Mouse (Mus musculus) layer of hippocampus, adult 9-11 months (tissue): ENCODE measurements at regions not wholly inside any gene's neighbourhood (a gene's known extent, or its start where the extent isn't known, plus 50 kb on each side); places are given as distances from the start of the nearest gene placed in this dataset.
A peak's percentile ranks its signal among the peaks of the same experiment; 100 is the strongest.

ENCODE experiments used
- DNase-seq: peaks from one replicate; pipeline ENCODE4 v3.0.0; 2022

DNA sequence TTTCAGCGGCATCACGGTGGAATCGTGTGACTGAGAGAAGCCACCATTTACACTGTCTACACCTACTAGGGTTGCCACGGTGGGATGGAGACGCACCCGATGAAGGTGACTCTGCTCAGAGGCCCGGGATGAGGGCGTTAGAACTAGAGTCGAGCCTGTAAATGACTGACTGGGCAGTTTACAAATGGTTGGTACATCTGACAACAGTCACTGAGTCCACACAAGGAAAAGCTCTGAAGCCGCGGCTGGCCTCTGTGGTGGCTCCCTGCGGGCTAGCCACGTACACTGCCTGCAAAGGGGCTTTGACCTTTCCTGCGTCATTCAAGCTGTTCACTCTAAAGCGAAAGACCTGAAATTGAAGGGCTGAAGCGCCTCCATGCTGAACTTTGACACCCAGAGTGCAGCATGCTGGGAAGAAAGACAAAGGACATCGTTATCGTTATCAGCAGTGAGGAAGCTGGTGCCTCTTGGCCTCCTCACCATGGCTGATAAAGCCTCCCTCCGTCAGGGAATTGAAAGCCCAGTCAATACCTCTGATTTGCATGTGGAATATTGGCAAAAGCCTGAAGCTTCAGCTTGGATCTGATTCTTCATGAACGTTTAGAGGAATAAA, 462.1 kb upstream of the Arglu1 start:
- DNase-seq: no peak

DNA sequence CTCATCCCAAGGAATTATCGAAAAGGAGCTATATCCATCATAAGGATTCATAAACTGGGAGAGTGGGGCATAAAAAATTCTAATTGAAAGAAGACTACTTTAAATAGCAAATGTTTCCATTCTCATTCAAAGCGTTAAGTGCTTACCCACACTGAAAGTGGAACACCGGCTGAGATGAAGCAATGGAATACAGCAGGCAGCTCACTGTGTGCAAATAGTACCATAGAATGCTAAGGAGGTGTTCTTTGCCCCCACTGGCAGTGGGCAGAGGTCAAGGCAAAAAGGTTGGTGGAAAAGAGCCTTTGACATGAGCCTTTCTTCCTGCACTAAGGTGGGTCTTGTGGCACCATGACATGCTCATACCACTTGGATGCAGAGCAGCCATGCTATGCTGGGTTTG, 454.0 kb upstream of the Arglu1 start:
- no peak for DNase-seq

DNA sequence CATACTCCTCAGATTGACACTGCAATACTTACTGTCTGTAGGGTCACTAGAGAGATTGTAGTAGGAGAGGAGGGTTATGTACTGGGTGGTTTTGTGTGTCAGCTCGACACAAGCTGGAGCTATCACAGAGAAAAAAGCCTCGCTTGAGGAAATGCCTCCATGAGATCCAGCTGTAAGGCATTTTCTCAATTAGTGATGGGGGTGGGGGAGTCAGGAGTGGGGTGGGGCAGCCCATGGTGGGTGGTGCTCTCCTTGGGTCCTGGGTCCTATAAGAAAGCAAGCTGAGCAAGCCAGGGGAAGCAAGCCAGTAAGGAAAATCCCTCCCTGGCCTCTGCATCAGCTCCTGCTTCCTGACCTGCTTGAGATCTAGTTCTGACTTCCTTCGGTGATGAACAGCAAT, 449.5 kb upstream of the Arglu1 start:
- DNase-seq: no peak

DNA sequence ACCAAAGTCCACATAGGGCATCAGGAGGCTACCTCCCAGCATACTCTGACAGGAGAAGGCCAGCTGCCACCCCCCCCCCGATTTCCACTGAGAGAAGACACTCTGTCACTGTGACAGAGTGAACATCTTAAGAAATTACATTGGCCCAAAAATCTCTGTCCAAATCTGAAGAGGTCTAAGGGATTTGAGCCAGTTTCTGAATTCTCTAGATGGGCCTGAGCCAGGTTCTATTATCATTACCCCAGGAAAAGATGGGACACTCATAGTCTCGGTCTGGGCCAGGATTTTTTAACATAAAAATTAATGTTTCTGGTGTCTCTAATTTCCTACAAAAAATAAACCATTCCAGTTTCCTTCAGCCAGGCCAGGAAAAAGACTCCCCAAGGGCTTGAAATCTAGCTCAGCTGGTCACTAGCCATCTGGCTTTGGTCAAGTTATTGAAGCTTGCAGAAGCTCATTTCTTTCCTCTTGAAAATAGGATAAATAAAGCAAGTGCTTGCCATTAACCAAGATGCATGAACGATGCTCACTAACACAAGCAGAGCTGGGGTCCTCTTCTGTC, 448.8 kb upstream of the Arglu1 start:
- no peak for DNase-seq

DNA sequence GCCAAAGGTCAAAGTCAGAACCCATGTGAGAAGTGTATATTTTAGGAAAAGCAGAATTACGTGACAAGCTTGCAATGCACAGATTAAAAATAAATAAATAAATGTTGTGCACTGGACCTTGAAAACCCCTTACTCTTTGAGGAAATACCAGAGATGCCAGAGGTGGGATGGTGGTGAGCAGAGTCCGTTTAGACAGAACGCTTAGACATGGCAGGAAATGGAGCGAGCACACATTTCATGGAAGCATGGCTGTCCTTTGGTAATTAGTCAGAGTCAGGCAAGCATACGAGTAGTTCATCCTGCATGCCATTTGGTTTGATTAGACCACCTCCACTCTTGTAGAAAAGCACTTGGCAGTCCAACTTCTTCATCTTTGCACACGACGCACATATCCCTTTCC, 443.4 kb upstream of the Arglu1 start:
- DNase-seq: no peak

DNA sequence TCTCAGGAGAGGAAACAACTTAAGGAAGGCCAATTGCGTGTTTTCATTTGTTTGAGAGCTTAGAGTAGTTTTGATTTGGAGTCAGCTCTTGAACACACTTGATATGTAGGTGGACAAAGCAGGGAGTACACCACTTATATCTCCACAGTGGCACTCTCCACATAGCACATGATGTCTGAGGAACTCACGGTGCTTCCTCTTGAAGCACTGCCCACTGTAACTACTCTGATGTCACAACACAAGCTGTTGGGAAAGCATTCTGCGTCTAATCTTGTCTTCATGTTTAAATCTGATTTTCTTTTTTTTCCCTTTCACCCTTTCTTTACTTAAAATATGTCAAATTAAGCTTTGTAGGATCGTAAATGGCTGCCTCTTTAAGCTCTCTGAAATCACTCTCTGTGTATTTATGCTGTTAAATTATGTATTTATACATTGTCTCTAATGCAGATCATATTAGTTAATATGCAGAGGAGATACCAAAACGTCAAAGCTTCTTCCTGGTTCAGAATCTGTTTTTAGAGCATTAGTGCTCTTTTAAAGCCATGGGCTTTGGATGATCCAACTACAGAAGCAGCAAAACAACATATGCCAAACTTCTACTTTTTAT, 442.4 kb upstream of the Arglu1 start:
- peak; percentile 9 for DNase-seq

DNA sequence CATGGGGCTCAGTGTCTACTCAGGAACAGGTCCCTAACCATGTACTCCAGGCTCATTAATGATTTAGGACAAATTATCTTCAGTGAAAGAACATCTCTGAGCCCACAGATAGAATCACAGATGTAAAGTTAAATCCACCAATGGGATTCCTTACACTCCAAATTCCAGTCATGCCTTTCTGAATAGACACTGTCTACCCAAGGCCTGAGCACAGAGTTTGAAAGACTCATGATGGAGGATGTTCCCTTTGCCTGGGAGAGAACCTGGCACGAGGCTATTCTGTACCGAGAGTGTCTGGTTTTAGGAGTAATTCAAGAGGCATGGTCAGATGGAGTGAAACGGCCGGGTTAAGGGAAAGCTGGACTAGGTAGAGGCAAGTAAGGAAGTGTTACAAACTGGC, 440.9 kb upstream of the Arglu1 start:
- no peak for DNase-seq

DNA sequence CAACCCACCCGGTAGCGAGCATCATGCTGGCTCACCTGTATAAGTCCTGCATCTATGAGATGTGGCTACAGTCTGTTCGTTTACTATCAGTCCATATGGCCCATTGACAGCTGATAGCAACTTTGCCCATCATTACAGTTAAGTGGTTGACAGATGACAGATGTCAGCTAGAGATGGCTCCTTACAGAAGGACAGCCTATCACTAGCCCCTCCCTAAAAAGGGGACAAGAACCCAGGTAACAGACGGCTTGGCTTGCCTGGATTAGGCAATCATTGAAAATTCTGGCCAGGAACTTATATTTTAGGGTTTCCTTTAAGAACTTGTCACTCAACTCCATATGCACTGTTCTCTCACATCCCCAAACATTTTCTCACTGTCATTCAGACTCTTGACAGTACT, 434.2 kb upstream of the Arglu1 start:
- no peak for DNase-seq

DNA sequence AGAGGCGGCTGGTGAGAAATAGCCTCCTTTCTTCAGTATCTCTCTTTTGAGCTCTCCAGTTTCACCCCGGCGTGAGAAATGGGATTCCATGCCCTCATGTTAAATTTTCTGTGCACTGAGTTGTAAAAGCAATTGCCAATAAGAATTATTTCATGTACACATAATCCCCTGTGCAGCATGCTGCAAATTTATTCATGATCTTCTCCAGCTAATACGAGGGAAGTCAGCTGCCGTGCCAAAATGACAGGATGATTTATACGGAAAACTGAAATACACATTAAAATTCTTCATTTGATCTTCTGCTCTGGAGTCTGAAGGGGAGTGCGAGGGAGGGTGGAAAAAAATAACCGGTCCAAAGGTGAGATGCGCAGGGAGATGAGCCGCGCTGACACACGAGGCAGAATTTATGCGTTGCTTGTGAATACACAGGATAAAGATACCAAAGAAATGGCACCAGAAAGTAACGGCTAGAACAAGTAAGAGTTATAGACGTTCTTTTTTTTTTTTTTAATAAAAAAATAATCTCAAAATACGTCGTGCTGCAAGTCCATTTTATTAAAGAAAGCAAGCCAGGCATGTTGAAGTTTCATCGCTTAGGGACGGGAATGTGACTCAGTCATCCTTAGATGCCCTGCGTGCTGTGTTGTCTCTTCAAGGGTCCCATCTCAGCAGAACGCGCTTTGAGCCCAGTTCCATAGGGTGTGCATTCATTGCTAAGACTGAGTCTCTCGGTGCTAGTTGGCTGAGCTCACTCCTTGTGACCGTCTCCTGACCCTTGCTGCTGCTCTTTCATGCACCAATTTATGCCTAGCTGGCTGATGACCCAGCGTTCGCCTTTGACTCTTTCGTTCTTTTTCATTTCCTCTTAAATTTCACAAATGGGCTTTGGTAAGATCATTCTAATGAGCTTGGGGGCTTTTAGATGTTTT, 427.8 kb upstream of the Arglu1 start:
- DNase-seq: no peak

DNA sequence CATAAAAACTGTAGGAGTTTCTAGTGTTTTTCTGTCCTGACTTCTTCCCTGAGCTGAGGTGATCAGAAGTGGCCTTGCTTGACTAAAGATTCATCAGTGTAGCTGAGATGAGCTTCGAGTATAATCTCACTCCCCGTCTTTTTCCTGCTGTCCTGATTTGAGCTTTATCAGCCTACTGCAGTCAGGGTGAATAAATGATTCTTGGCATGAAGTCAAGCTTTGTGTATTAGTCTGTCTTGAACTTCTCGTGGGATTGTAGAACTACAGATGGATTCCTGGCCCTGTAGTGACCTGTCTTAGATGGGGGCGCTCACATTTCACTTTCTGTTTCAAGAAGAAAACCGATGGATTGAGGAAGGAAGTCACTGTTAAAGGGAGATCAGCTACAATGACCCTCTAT, 405.7 kb upstream of the Arglu1 start:
- DNase-seq: no peak

DNA sequence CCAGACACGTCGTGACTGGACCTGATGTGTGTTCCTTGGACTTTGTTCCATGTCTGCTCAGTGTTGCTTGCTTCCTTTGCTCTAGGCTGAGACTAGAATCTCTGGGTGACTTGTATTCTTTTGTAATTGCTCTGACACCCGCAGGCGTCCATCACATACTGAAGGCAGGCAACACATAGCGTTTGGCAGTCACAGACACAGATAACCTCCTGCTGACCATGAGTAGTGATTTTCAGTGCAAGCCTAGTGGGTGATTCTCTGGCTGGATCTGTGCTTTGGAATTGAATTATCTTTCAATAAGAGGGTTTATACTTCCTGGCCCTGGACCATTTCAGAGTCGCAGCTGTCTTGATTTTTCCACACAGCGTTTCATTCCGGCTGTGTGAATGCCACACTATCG, 403.7 kb upstream of the Arglu1 start:
- DNase-seq: peak; percentile 2

DNA sequence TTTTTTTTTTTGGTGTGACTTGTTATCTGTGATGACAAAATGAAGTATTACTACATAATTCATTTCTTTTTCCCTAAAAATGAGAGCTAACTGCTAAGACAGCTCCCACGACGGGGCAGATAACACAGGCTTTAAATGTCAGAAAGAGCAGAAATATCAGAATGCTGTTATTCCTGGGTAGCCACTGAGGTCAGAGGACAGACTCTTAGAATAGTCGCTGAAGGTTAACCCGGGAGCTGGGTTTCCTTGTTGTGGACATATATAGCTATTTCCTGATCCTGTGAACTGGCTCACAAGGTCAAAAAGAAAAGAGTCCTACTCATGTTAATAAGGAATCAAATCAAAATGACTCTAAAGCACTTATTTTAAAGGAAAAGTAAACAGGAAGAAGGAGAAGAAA, 403.0 kb upstream of the Arglu1 start:
- no peak for DNase-seq

DNA sequence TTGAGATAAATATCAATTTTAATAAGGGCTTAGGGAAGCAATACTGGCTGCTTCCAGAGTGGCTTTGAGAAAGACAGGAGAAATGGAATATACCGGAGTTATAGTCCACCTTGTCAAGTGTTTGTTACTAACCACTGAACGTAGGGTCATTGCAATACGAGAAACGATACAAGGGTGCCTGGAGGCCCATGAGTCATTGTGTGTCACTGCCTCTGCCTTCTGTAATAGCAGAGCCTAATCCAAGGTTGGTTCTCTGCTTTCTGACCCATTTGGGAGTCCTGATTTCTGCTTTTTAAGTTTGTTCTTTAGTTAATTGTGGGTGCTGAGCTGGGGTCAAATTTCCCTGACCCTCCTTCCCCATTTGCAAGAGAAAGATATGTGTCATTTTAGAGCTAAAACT, 382.4 kb upstream of the Arglu1 start:
- DNase-seq: no peak

DNA sequence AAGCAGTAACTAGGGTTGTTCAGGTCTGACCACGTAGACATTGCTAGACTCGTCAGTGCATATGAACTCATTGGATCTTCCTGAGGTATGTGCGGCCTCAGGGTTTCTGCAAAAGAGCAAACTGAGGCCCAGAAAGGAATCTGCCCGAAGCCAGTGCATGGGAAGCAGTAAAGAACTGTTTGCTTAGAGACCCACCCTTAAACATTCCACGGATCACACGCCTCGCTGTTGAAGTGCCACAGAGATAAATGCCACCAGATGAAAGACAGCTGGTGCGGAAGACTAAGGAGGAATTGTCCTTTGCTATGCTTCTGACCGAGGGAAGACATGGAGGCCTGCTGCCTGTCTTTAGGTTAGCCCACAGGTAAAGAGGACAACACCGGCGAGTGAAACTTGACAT, 382.0 kb upstream of the Arglu1 start:
- no peak for DNase-seq

DNA sequence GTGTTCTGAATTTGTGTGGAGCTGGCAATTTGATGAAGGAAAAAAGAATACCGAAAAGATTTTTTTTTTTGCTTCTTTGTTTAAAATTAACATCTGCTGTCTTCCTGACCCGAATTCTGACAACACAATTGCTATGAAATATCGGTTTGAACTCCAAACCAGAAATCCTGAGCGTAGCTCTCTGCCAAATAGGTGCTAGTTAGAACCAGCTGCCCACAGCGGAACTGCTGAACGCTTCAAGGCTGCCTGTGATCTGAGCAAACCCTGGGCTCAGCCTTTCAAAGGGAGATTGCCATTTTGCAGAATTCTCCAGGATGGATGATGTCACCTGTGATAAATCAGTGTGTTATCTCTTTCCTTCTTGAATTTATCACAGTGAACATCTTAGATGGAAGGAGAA, 380.6 kb upstream of the Arglu1 start:
- DNase-seq: no peak

DNA sequence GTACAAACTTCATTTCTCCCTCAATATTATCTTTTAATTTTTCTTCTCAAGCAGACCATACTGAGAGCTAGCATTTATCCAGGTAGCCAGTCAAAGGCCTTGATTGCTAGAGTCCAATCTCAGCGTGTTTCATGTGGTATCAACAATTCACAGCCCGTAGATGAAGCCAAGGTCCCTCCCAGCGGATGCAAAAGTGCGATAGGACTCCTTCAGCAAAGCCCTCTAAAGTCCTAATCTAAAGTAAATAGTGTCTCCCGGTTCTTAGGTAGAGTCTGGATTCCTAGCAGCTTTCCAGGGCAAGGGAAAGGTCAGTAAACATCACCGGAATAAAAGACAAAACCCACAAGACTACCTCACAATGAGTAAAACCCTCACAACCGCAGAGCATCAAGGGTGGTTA, 379.5 kb upstream of the Arglu1 start:
- DNase-seq: no peak

DNA sequence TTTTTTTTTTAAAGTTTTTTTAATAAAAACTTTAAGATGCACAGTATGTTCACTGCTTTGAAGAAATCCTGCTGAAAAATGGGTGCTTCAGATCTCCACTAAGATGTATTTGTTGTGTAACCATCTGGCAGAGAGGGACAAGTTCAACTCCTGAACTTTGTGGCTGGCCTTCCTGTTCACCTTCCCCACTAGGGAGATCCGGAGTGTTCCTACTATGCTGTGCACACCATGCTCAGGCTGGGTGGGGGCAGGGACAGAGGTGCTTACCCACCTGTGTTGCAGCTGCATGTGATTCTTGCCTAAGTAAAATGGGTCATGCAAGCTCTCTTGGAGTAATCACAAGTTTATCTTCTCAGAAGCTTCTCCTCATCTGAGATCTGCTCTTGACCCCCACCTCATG, 377.4 kb upstream of the Arglu1 start:
- no peak for DNase-seq

DNA sequence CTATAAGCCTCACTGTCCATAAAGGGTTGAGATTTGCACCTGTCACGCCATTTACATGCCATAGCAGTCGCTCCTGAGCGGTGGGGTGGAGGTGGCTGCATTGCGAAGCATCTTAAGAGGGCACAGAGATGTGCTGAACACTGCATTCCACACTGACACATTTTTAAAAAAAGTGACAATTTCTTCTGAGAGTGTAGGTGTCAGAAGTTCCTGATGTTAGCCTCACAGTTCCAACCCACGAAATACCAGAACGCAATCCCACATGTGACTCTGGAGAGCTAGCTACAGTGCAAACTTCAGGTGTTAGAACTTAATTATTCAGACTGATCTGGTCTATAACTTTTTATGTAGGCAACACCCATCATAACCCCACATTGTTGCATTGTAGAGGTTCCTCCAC, 369.8 kb upstream of the Arglu1 start:
- DNase-seq: no peak

DNA sequence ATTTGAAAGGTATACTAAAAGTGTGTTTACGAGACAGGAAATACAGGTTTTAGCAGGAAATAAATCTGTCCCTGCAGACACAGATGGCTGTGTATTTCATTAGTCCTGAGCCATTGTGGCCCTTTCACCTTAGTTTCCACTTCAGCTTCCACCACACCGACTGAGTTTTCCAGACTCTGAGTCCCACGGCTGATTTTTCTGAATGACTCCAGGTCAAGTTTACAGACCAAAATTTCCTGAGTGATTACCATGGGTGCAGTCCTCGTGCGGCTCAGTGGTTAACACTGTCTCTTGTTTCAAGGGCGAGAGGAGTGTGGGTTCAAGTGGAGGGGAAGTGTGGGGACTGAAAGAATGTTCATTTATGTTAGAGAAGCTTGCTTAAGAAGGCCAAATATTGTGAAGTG, 365.1 kb upstream of the Arglu1 start:
- DNase-seq: no peak

DNA sequence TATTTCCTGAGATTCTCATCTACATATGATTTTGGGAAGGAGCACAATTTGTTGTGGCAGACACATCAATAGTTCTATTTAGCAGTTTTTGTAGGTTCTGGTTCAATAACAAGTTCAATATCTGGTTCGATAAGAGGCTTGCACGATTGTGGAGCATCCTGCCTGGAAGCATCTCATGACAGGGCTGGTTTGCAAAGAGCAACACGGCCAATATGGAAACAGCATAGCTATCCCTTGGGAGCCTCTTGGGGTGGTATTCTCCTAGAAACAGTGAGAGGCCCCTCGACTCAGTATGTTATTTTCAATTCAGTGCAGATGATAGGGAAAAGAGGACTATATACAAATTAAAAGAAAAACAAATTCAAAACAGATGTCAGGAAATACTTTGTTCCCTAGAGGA, 364.5 kb upstream of the Arglu1 start:
- no peak for DNase-seq

DNA sequence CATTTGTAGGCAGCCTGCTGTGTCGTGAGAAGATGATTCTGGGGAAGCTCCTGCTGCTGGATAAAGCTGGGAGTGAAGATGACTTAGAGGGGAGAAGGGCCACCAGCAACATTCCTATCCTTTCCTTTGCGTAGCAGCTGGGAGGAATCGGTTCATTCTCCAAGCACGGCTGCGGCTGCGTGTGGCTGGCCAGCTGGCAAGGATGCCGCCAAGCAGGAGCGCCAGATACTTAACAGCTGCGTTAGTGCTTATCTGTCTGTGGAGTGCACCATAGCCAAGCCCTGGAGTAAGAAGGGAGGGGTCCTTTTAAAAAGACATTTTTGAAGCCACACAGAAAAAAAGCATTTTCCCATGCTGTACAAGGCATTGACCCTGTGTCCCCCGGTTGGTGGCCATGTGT, 361.4 kb upstream of the Arglu1 start:
- DNase-seq: peak; percentile 31

DNA sequence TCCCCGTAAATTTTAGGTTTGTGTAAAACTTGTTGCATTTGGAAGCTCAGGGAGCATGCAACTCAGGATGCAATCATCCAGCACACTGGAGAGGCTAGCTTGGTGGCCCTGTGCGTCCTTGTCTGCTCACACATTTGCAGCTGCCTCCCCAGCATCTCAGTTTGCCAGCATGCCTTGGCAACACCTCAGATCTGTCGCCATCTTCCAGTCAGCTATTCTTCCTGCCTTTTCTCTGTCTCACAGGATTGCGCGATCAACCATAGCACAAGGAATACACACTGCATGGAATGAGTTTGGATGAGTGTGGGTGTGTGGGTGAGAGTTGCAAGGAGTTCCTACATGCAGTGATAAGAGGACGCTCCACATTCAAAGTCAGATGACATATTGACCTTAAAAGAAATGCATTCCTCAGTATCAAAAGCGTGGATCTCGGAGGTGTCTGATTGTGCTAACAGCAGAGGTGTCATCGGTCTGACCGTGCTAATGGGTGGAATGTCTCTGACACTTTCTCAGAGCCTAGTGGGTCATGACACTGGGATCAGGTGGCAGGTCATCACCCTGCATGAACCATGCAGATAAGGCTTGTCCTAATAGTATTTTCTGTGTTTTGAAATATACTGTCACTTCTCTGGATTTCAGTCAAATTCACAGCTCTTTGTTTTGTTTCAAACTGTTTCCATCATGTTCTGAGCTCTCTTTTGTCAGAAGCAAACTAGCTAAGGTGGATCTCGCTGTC, 360.6 kb upstream of the Arglu1 start:
- DNase-seq: no peak

DNA sequence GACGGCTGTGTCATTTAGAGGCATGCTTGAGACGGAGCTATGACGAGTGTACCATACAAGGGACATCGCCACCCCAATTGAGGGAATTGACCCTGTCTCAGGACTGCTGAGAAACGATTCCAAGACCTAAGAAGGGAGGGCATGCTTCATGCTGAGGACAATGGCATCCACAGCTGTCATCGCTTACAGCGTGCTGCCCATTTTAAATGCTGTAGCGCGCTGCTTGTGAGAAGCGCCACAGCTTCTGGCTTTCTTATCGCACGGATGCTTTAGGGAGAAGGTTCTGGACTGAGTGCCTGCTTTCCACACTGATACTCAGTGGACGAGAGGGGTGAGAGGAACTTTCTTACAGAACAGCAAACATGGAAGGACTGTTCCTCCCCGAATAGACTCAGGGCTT, 357.8 kb upstream of the Arglu1 start:
- no peak for DNase-seq
